Mouse (Mus musculus) neural tube, embryonic 11.5 days (tissue): ENCODE data around the gene Pou2af1. TPM values are rescaled to one million over a fixed set of nuclear protein-coding genes. Genes with fewer than 3 reads are reported as not detected.

ENCODE experiments used
- ATAC-seq: fragments of 200-750 bp; cut with Nextera tagmentation; 2 replicates; pipeline ENCODE4 v1.8.0; 2017; ENCODE audit warnings: moderate number of reproducible peaks, mild to moderate bottlenecking, moderate TSS enrichment, moderate library complexity; ENCODE audit not compliant: insufficient read depth, low FRiP score, low TSS enrichment
- DNase-seq: peaks from one replicate; pipeline ENCODE4 v3.0.0-alpha.2; 2015; ENCODE audit warnings: low spot score
- H3K27ac ChIP-seq: fragments of 300-500 bp; sonication (generic); 2 replicates; pipeline ENCODE4 v1.5.1; 2014; ENCODE audit warnings: low read depth, mild to moderate bottlenecking, low read length
- H3K27me3 ChIP-seq: fragments of 300-500 bp; sonication (generic); 2 replicates; pipeline ENCODE4 v1.6.1; 2014; ENCODE audit warnings: mild to moderate bottlenecking, low read length, mixed read lengths; ENCODE audit not compliant: control insufficient read depth, insufficient read depth
- H3K36me3 ChIP-seq: fragments of 300-500 bp; sonication (generic); 2 replicates; pipeline ENCODE4 v1.6.1; 2014; ENCODE audit warnings: mild to moderate bottlenecking, low read length, moderate library complexity, mixed read lengths; ENCODE audit not compliant: control insufficient read depth, insufficient read depth
- H3K4me1 ChIP-seq: fragments of 300-500 bp; sonication (generic); 2 replicates; pipeline ENCODE4 v1.6.1; 2014; ENCODE audit warnings: low read length, mixed read lengths; ENCODE audit not compliant: control insufficient read depth, insufficient read depth
- H3K4me2 ChIP-seq: fragments of 300-500 bp; sonication (generic); 2 replicates; pipeline ENCODE4 v1.6.1; 2014; ENCODE audit warnings: low read depth, mild to moderate bottlenecking, moderate library complexity
- H3K4me3 ChIP-seq: fragments of 300-500 bp; sonication (generic); 2 replicates; pipeline ENCODE4 v1.5.1; 2014; ENCODE audit warnings: low read depth, low read length
- H3K9ac ChIP-seq: fragments of 300-500 bp; sonication (generic); 2 replicates; pipeline ENCODE4 v1.6.1; 2014; ENCODE audit warnings: mild to moderate bottlenecking, low read length
- H3K9me3 ChIP-seq: fragments of 300-500 bp; sonication (generic); 2 replicates; pipeline ENCODE4 v1.6.1; 2016; ENCODE audit warnings: low read length; ENCODE audit not compliant: control insufficient read depth
- WGBS: fragments of 180-500 bp; shearing (Covaris S2); extraction: QIAGEN DNeasy Blood & Tissue Kit; methylation state at CpG from one replicate; pipeline ENCODE4 v1.1.7; 2014; 5-methylcytosine and 5-hydroxymethylcytosine counted together
- polyA plus RNA-seq: library from polyadenylated mRNA; unstranded; fragments of >200 nt; fragmentation: Nextera tagmentation; extraction: Ambion mirVana; gene quantifications from 2 replicates; pipeline ENCODE4 v1.2.1, GENCODE M21; 2014

Gene Pou2af1
- polyA plus RNA-seq, 1 experiment from 2014 or later, result not detected

- no peaks in the 10 kb centered on the region for H3K27me3 ChIP-seq
- no peak for ATAC-seq
- no peaks in the 10 kb centered on the region for H3K4me1 ChIP-seq
- no peak overlapping the region for H3K4me2 ChIP-seq
- no peaks in the 10 kb centered on the region for H3K36me3 ChIP-seq
- WGBS, result 80% methylated on average over 6 of the region's 6 CpGs
- H3K4me3 ChIP-seq, result no peak overlapping the region
- DNase-seq, result no peak
- H3K9ac ChIP-seq, result no peak overlapping the region
- H3K9me3 ChIP-seq, result no peaks in the 10 kb centered on the region
- H3K27ac ChIP-seq, result no peak overlapping the region
Observed at GRCm38 (mm10) chr9:51211191-51211590, 2.3 kb upstream of the Pou2af1 start.

GRCm38 (mm10) chr9:51213729-51214237 lies 275 bp downstream of the Pou2af1 start:
- no peaks in the 10 kb centered on the region for H3K4me1 ChIP-seq
- no peak overlapping the region for H3K4me3 ChIP-seq
- H3K27ac ChIP-seq, result no peak overlapping the region
- H3K36me3 ChIP-seq, result no peaks in the 10 kb centered on the region
- WGBS, result 91% methylated on average over 6 of the region's 6 CpGs
- H3K27me3 ChIP-seq, result no peaks in the 10 kb centered on the region
- no peak for ATAC-seq
- no peaks in the 10 kb centered on the region for H3K9me3 ChIP-seq
- no peak overlapping the region for H3K9ac ChIP-seq
- DNase-seq, result no peak
- no peak overlapping the region for H3K4me2 ChIP-seq

GRCm38 (mm10) chr9:51215311-51215710 lies 1.8 kb downstream of the Pou2af1 start:
- Histone ChIP-seq H3K27ac (no peak overlapping the region), H3K4me1 (no peaks in the 10 kb centered on the region), H3K4me3 (no peak overlapping the region), H3K4me2 (no peak overlapping the region), H3K9me3 (no peaks in the 10 kb centered on the region), H3K27me3 (no peaks in the 10 kb centered on the region), H3K36me3 (no peaks in the 10 kb centered on the region), H3K9ac (no peak overlapping the region)
- 45% methylated on average over 4 of the region's 4 CpGs for WGBS
- no peak for DNase-seq
- no peak for ATAC-seq

GRCm38 (mm10) chr9:51215949-51216348 lies 2.4 kb downstream of the Pou2af1 start:
- WGBS, result 81% methylated on average over 6 of the region's 6 CpGs
- DNase-seq (no peak), ATAC-seq (no peak)
- Histone ChIP-seq H3K4me1 (no peaks in the 10 kb centered on the region), H3K4me2 (no peak overlapping the region), H3K27me3 (no peaks in the 10 kb centered on the region), H3K36me3 (no peaks in the 10 kb centered on the region), H3K9me3 (no peaks in the 10 kb centered on the region), H3K27ac (no peak overlapping the region), H3K4me3 (no peak overlapping the region), H3K9ac (no peak overlapping the region)

- H3K9me3 ChIP-seq, result no peaks in the 10 kb centered on the region
- H3K4me1 ChIP-seq, result no peaks in the 10 kb centered on the region
- no peak for ATAC-seq
- H3K4me2 ChIP-seq, result no peak overlapping the region
- H3K27me3 ChIP-seq, result no peaks in the 10 kb centered on the region
- no peaks in the 10 kb centered on the region for H3K36me3 ChIP-seq
- no peak overlapping the region for H3K27ac ChIP-seq
- no peak for DNase-seq
- 87% methylated on average over 5 of the region's 5 CpGs for WGBS
- H3K9ac ChIP-seq, result no peak overlapping the region
- no peak overlapping the region for H3K4me3 ChIP-seq
Observed at GRCm38 (mm10) chr9:51225636-51226166, 12.2 kb downstream of the Pou2af1 start.

- no peak for DNase-seq
- no peak overlapping the region for H3K27ac ChIP-seq
- H3K9ac ChIP-seq, result no peak overlapping the region
- no peak overlapping the region for H3K4me2 ChIP-seq
- 82% methylated on average over 4 of the region's 4 CpGs for WGBS
- no peaks in the 10 kb centered on the region for H3K27me3 ChIP-seq
- ATAC-seq, result no peak
- H3K36me3 ChIP-seq, result no peaks in the 10 kb centered on the region
- no peaks in the 10 kb centered on the region for H3K9me3 ChIP-seq
- H3K4me3 ChIP-seq, result no peak overlapping the region
- H3K4me1 ChIP-seq, result no peaks in the 10 kb centered on the region
Observed at GRCm38 (mm10) chr9:51230701-51231389, 17.3 kb downstream of the Pou2af1 start.

GRCm38 (mm10) chr9:51232163-51232562 lies 18.7 kb downstream of the Pou2af1 start:
- no peak overlapping the region for H3K4me2 ChIP-seq
- ATAC-seq, result no peak
- WGBS, result 96% methylated on average over 8 of the region's 8 CpGs

GRCm38 (mm10) chr9:51238741-51239385 lies 25.4 kb downstream of the Pou2af1 start:
- H3K9me3 ChIP-seq, result no peaks in the 10 kb centered on the region
- H3K4me3 ChIP-seq, result no peak overlapping the region
- ATAC-seq, result no peak
- DNase-seq, result no peak
- H3K36me3 ChIP-seq, result no peaks in the 10 kb centered on the region
- H3K27me3 ChIP-seq, result no peaks in the 10 kb centered on the region
- H3K27ac ChIP-seq, result no peak overlapping the region
- no peak overlapping the region for H3K4me2 ChIP-seq
- no peaks in the 10 kb centered on the region for H3K4me1 ChIP-seq
- H3K9ac ChIP-seq, result no peak overlapping the region
- 71% methylated on average over 12 of the region's 12 CpGs for WGBS

More at GRCm38 (mm10) chr9:51232163-51232562, 18.7 kb downstream of the Pou2af1 start:
- no peaks in the 10 kb centered on the region for H3K4me1 ChIP-seq
- no peak for DNase-seq
- H3K36me3 ChIP-seq, result no peaks in the 10 kb centered on the region
- H3K9me3 ChIP-seq, result no peaks in the 10 kb centered on the region
- H3K27me3 ChIP-seq, result no peaks in the 10 kb centered on the region
- no peak overlapping the region for H3K4me3 ChIP-seq
- H3K27ac ChIP-seq, result no peak overlapping the region
- H3K9ac ChIP-seq, result no peak overlapping the region
